Mouse (Mus musculus) retina, embryonic 14.5 days (tissue): ENCODE results near the gene Iqcf3.
"Not testable (repeated sequence)": the region's sequence is repeated elsewhere in the genome, so short reads cannot be mapped to it uniquely, and the experiment has no call there.

Experiments
- DNase-seq: peaks from one replicate; pipeline ENCODE4 v3.0.0-alpha.2; 2015; ENCODE audit warnings: low spot score

Gene Iqcf3

DNA sequence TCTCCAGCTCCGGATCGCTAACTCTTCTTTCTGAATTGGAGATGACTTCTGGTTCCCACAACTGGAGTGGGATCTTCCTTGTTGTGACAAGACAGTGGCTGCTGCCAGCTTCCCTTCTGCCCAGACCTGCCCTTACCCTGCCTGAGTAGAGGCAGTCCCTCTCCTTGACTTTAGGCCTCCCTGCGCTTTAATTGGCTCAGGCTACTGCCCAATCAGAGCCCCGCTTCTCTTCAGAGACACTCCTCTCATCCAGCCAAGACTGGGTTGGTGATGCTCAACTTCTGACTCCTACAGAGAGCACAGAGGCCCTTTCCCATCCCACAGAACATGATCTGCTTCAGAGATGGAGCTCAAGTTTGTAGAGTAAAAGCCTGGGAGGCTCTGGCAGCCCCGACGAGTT, 57.2 kb downstream of the Iqcf3 start:
- no peak for DNase-seq

DNA sequence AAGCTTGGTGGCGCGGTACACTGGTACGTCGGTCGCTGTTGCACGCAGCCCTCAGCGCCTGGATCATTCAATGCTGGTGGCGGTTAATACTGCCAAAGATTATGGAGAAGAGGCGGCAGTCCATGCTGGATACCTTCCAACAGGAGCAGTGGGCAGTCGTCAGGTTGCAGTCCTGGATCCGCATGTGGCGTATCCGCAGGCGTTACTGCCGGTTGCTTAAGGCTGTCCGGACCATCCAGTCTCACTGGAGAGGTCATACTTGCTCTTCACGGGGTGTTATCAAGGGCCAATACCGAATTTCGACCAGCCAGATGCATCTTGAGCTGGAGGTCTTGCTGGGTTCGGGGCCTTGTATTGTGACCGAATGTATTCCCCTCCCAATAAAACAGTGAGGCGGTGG, 59.6 kb downstream of the Iqcf3 start:
- no peak for DNase-seq

DNA sequence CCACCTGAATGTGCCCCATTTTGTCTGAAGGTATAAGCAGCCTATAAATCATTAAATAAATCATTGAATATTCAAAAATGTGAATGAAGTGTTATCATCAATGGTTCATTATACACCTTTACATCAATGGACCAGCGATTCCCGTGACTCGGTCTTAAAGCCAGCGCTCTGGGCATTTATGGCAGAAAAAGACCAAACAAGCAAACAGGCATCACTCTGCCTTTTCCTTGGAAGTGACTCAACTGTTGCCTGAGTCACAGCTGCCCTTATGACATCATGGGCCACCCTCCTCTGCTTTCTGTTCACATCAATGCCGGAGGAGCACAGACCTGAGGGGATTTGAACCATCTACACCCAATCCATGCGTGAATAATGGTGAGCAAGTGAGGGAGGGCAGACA, 61.8 kb downstream of the Iqcf3 start, which contains the start of gene Iqcf1:
TSS of gene Iqcf1 (plus strand) at position 301 of the 400 bp plus-strand sequence.
- DNase-seq = no peak

DNA sequence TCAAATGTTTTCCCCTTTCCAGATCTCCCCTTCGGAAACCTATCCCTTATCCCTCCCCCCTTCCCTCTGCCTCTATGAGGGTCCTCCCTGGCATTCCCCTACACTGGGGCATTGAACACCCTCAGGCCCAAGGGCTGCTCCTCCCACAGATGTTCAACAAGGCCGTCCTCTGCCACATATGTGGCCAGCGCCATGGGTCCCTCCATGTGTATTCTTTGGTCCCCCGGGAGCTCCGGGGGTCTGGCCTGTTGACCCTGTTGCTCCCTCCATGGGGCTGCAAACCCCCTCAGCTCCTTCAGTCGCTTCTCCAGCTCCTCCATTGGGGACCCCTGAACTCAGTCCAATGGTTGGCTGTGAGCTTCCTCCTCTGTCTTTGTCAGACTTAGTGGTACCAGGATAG, 73.8 kb downstream of the Iqcf3 start:
- DNase-seq = not testable (repeated sequence)

GRCm38 (mm10) chr9:106485076-106485475, 76.4 kb downstream of the Iqcf3 start:
- no peak for DNase-seq

DNA sequence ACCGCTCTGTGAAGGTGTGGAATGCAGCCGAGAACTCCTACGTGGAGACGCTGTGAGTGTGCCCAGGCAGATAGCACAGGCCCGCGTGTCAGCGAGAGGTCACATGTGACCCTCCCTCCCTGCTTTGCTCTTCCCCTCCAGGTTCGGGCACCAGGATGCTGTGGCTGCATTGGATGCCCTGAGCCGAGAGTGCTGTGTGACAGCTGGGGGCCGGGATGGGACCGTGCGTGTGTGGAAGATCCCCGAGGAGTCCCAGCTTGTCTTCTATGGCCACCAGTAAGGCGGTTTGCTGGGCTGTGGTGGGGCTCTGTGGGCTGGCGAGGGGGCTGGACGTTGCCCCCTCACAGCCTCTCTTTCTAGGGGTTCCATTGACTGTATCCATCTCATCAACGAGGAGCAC, 77.8 kb downstream of the Iqcf3 start:
- DNase-seq = no peak

- DNase-seq = no peak
Observed at GRCm38 (mm10) chr9:106483136-106483535, 78.3 kb downstream of the Iqcf3 start.

- no peak for DNase-seq
Observed at GRCm38 (mm10) chr9:106482578-106483115, 78.8 kb downstream of the Iqcf3 start.

DNA sequence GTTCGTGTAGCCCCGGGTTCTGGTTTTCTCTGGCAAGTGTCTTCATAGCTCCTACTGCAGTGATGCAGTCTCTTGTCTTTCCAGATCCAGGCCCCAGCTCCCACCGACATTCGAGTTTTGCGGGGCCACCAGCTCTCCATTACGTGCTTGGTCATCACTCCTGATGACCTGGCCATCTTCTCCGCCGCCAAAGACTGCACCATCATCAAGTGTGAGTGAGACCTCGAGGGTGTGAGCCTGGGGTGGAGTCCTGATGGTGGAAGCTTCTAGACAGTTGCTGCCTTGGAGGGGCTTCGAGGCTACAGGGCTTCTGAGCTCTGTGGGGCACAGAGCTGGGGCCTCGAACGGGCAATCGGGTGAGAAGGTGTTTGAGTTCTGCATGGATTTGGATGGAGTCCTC, 79.8 kb downstream of the Iqcf3 start:
- DNase-seq = no peak

GRCm38 (mm10) chr9:106481075-106481474, 80.4 kb downstream of the Iqcf3 start:
- DNase-seq = no peak

DNA sequence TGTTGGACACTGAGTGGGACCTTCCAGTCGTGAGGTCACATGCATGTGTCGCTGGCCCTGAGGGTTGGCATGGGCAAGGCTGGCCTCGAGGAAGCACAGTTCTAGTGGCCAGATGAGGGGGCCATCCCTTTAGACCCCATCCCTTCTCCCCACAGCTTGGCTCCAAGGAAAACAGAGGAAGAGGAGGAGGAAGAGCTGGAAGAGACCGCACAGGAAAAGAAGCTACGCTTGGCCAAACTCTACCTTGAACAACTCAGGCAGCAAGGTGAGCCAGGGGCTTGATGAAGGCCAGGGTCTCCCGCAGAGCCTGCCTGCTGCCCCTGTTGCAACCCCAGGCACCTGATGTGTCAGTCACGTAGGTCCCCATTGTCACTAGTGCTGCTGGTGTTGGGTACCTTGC, 80.9 kb downstream of the Iqcf3 start:
- DNase-seq = no peak

DNA sequence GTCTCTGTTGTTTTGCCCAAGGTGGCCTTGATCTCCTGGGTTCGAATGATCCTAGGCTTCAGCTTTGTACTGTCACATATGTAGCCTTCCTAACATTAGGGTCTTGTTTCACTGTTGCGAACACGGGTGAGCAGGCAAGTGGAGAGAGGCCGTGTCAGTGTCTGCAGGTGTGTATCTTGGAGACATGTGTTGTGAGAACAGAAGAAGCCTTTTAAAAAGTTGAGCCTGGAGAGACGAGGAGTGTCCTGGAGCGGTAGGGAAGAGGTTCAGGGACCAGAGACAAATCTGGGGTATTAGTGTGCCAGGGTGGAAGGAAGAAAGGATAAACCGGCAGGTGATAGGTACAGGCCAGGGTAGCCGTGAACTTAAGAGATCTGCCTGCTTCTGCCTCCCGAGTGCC, 83.3 kb downstream of the Iqcf3 start:
- no peak for DNase-seq

- DNase-seq = no peak
Observed at GRCm38 (mm10) chr9:106477649-106478048, 83.8 kb downstream of the Iqcf3 start.

DNA sequence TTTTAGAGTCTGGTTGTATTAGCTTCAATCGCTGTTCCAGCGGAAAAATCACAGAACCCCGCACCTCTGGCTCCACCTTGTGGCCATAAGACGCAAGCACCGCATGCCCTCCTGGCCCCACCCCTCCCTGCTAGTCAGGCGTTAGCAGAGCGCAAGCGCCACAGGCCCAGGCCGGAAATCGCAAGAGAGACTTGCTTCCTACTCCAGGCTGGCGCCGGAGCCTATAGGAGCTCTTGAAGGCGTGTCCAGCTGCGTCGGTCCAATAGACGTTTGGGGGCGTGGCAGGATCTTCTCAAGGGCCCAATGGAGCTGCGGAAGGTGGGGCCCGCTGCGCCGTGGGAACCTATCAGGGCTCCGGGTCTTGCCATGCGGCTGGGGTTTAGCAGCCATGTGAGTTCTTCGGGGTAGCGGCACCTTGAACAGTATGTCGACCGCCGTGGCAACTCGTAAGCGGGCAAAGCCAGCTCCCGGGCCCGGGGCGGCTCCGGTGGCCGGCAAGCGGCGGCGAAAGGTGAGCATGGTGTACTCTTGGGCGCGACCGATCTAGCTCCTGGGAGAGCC, 84.4 kb downstream of the Iqcf3 start, which contains the start of gene Parp3:
TSS of gene Parp3 (minus strand) at position 26 of the 561 bp plus-strand sequence.
- peak; percentile 100 for DNase-seq

GRCm38 (mm10) chr9:106476002-106476923, 85.2 kb downstream of the Iqcf3 start:
- DNase-seq = no peak

- no peak for DNase-seq
Observed at GRCm38 (mm10) chr9:106475663-106476001, 85.8 kb downstream of the Iqcf3 start, which contains the start of gene Rrp9. Gene Rrp9 (plus strand): TSS chr9:106475963.

- no peak for DNase-seq
Observed at GRCm38 (mm10) chr9:106475046-106475445, 86.4 kb downstream of the Iqcf3 start.

DNA sequence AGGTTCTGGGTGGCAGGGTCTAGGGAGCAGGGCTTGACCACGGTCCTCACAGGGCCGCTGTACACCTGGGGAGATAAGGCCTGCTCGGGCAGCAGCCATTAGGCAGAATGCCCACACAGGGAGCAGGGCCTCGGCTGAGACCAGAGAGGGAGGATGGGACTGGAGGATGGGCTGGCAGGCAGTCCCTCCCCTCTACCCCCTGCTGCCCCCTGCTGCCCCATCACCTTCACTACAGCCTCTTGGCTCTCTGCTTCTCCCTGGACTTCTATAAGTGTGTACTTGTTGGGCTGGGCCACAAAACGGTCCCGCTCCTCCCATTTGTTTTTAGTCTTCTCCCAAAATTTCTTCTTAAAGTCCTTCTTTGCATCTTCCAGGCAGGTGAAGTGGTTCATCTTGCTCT, 87.0 kb downstream of the Iqcf3 start:
- peak; percentile 90 for DNase-seq

DNA sequence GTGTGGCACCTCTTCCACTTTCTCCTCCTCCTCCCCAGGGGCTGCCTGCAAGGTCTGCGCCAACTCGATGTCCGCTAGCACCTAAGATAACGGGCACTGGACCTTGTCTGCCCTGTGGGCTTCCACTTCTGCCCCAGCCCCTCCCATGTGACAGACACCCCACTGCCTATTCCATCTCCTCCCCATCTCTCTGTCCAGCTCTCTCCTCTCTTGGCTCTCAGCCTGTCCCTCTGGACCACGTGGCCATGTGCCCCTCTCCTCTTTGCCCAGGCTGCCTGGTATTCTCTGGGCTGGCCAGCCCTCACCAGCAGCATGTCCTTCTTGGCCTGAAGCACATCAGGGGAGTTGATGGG, 87.7 kb downstream of the Iqcf3 start:
- no peak for DNase-seq

DNA sequence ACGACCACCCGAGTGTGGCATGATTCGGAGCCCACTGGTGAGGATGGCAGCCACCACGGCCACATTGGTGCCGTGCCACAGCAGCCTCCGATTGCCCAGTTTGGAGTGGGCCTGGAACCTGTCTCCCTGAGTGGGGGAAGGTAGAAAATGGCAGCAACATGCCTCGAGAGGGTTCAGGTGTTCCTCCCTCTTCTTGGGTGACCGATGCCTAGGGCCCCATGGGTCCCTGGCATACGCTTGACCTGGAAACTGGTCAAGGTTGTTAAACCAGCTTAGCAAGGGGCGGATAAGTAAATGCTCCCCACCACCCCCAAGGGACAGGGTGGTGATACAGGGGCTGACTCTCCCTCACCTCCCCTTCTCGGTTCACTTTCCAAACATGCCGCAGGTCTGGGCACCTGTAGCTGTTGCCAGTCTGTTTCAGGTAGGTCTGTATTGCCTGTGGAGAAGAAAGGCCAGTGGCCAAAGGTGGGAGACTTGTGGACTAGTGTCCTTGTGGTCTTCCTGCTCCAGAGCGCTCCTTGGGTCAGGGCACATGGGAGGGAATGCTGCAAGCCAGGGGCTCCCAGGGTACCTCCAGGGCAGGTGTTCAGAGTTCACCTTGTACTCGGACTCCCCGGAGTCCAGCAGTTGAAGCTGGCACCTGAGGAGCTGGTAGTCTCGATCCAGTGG, 88.2 kb downstream of the Iqcf3 start:
- DNase-seq = no peak

- DNase-seq = no peak
Observed at GRCm38 (mm10) chr9:106472321-106472720, 89.1 kb downstream of the Iqcf3 start.

DNA sequence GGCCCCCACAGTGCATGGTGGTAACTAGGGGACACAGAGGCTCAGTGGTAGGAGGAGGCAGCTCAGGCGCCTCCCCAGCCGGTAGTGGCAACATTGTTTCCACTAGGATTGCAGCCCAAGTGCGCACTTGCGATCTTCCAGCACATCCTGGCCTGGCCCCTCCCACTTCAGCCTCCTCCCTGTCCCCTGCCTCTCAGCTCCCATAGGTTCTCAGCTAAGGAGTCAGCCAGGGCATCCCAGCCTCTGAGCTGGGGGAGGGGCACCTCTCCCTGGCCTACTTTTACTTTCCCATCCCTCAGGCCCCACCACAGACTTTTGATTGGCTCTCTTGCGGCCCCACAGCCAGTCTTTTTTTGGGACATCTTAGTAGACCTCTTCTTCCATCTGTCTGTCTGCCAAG, 89.5 kb downstream of the Iqcf3 start:
- DNase-seq = peak; percentile 86
